Mouse (Mus musculus) ES-E14 (cell line): ENCODE data around the gene Grin2d. TPM values are rescaled to one million over a fixed set of nuclear protein-coding genes. Genes with fewer than 3 reads are reported as not detected.
A peak's percentile ranks its signal among the peaks of the same experiment; 100 is the strongest.

Experiments
- DNase-seq: peaks from one replicate; pipeline ENCODE4 v3.0.0-alpha.2; 2013; ENCODE audit warnings: low read depth, low spot score
- H3K27ac ChIP-seq: 2 replicates; pipeline ENCODE4 v1.5.1; 2012; ENCODE audit warnings: low read depth, mild to moderate bottlenecking, low read length, moderate library complexity, mixed read lengths; ENCODE audit not compliant: poor library complexity, insufficient read depth, severe bottlenecking
- H3K36me3 ChIP-seq: 2 replicates; pipeline ENCODE4 v1.6.1; 2012; ENCODE audit warnings: mild to moderate bottlenecking, low read length, moderate library complexity, mixed read lengths; ENCODE audit not compliant: control insufficient read depth, poor library complexity, insufficient read depth, severe bottlenecking
- H3K4me1 ChIP-seq, 2 experiments: fragments of 150-350 bp in 1 of 2; sonication (generic) in 1 of 2; 2 replicates each; pipeline ENCODE4 v1.6.1; 2012; ENCODE audit warnings: low read length in 2 of 2, mild to moderate bottlenecking in 1 of 2, mixed read lengths in 1 of 2; ENCODE audit not compliant: control insufficient read depth in 2 of 2, insufficient read depth in 2 of 2, poor library complexity in 1 of 2
- H3K4me3 ChIP-seq, 2 experiments: fragments of 150-350 bp in 1 of 2; sonication (generic) in 1 of 2; 2 replicates each; pipeline ENCODE4 v1.5.1; 2012; ENCODE audit warnings: low read length in 2 of 2, low read depth in 1 of 2, mild to moderate bottlenecking in 1 of 2, mixed read lengths in 1 of 2; ENCODE audit not compliant: insufficient read depth in 1 of 2, poor library complexity in 1 of 2, severe bottlenecking in 1 of 2
- H3K9ac ChIP-seq: 2 replicates; pipeline ENCODE4 v1.6.1; 2012; ENCODE audit warnings: low read depth, mild to moderate bottlenecking, low read length, mixed read lengths; ENCODE audit not compliant: poor library complexity, insufficient read depth, severe bottlenecking
- H3K9me3 ChIP-seq: fragments of 150-350 bp; sonication (generic); 2 replicates; pipeline ENCODE4 v1.6.1; 2012; ENCODE audit warnings: low read depth, mild to moderate bottlenecking, low read length; ENCODE audit not compliant: control insufficient read depth, insufficient read depth
- CHD2 ChIP-seq: IDR thresholded peaks from 2 replicates; pipeline ENCODE4 v1.6.1; 2014; ENCODE audit warnings: mild to moderate bottlenecking, low read depth, low read length, inconsistent platforms
- HCFC1 ChIP-seq: IDR thresholded peaks from 2 replicates; pipeline ENCODE4 v1.6.1; 2012; ENCODE audit warnings: low read length, inconsistent platforms, borderline replicate concordance; ENCODE audit not compliant: insufficient read depth
- MAFK ChIP-seq: IDR thresholded peaks from 2 replicates; pipeline ENCODE4 v1.6.1; 2014; ENCODE audit warnings: mild to moderate bottlenecking, low read depth, low read length, inconsistent platforms; ENCODE audit not compliant: insufficient read depth
- ZC3H11A ChIP-seq: IDR thresholded peaks from 2 replicates; pipeline ENCODE4 v1.6.1; 2012; ENCODE audit warnings: low read depth, mild to moderate bottlenecking, inconsistent platforms, low read length, borderline replicate concordance
- ZNF384 ChIP-seq: IDR thresholded peaks from 2 replicates; pipeline ENCODE4 v1.6.1; 2012; ENCODE audit warnings: low read depth, low read length, inconsistent platforms
- in situ Hi-C, 2 experiments: fragments of 600-800 bp; cut with MboI; formaldehyde crosslinking; loops; one replicate each; pipeline ENCODE4 v1.15.1; 2025; ENCODE audit warnings: low sequenced_read_pairs in 2 of 2, inconsistent platforms in 1 of 2; ENCODE audit not compliant: unreplicated experiment in 2 of 2
- total RNA-seq: library from RNA; depleted of rRNA; stranded (reverse); fragments of 300-350 nt; gene quantifications from 2 replicates; pipeline ENCODE4 v1.2.3, GENCODE M21; 2012

Grin2d gene
- total RNA-seq, 1 experiment = 0.67 TPM

- TF ChIP-seq ZC3H11A = no peak
- TF ChIP-seq HCFC1 = no peak
- no peak for TF ChIP-seq MAFK
- no peak for TF ChIP-seq ZNF384
- no peak for TF ChIP-seq CHD2
- no peak for DNase-seq
- Histone ChIP-seq H3K9me3 (no peaks in the 10 kb centered on the region), H3K4me3 (no peak overlapping the region), H3K36me3 (peaks cover 23% of the 10 kb centered on the region), H3K4me1 (peaks cover 2 to 10% of the 10 kb centered on the region in 2 experiments; a peak in 1 of 4 replicates), H3K9ac (peak overlapping the region; percentile 13; the same call in 1 of the 2 replicates), H3K27ac (no peak overlapping the region)
- in situ Hi-C loops = no loop called here
Measured at GRCm38 (mm10) chr7:45815323-45815983, 62.7 kb downstream of the Grin2d start.

- TF ChIP-seq MAFK = no peak
- TF ChIP-seq CHD2 = no peak
- no peak for TF ChIP-seq ZC3H11A
- no peak for TF ChIP-seq ZNF384
- TF ChIP-seq HCFC1 = no peak
- H3K9me3 ChIP-seq = no peaks in the 10 kb centered on the region
- in situ Hi-C loops = no loop called here
- peak overlapping the region in 1 of 2 experiments; percentile 56; a peak in 2 of 4 replicates for H3K4me3 ChIP-seq
- H3K4me1 ChIP-seq = peaks cover 2 to 10% of the 10 kb centered on the region in 2 experiments; a peak in 1 of 4 replicates
- no peak for DNase-seq
- no peak overlapping the region for H3K27ac ChIP-seq
- H3K36me3 ChIP-seq = peaks cover 29% of the 10 kb centered on the region
- peak overlapping the region; percentile 13; the same call in 1 of the 2 replicates for H3K9ac ChIP-seq
Measured at GRCm38 (mm10) chr7:45814841-45815240, 63.3 kb downstream of the Grin2d start.

GRCm38 (mm10) chr7:45813787-45814779 is 64.1 kb downstream of the Grin2d start, which contains the start of gene Cyth2:
Gene Cyth2 (minus strand): TSS chr7:45814581.
- TF ChIP-seq ZC3H11A (no peak), CHD2 (peak; percentile 85), MAFK (no peak), HCFC1 (peak; percentile 68; the same call in 1 of the 2 replicates)
- Histone ChIP-seq H3K36me3 (peaks cover 37% of the 10 kb centered on the region), H3K4me1 (peaks cover 2 to 10% of the 10 kb centered on the region in 2 experiments; a peak in 1 of 4 replicates), H3K27ac (peak within 1 kb of the TSS; percentile 98), H3K9ac (peak within 1 kb of the TSS; percentile 99), H3K4me3 (peak within 1 kb of the TSS; percentile 84 to 96), H3K9me3 (no peaks in the 10 kb centered on the region)
- in situ Hi-C loops = no loop called here
- peak; percentile 100 for DNase-seq

GRCm38 (mm10) chr7:45812921-45813320 is 65.3 kb downstream of the Grin2d start:
- H3K36me3 ChIP-seq = peaks cover 45% of the 10 kb centered on the region

More at GRCm38 (mm10) chr7:45812921-45813320, 65.3 kb downstream of the Grin2d start:
- Histone ChIP-seq H3K27ac (no peak overlapping the region; the same call in 1 of the 2 replicates), H3K4me3 (peak overlapping the region; percentile 84 to 96), H3K9ac (peak overlapping the region; percentile 99), H3K9me3 (no peaks in the 10 kb centered on the region), H3K4me1 (peaks cover 2 to 19% of the 10 kb centered on the region in 2 experiments; a peak in 1 of 4 replicates)
- in situ Hi-C loops = no loop called here
- TF ChIP-seq CHD2 (no peak), ZC3H11A (no peak), MAFK (no peak), ZNF384 (no peak), HCFC1 (no peak)
- DNase-seq = no peak
